Mouse (Mus musculus) heart, embryonic 16.5 days (tissue): ENCODE measurements at regions not wholly inside any gene's neighbourhood (a gene's known extent, or its start where the extent isn't known, plus 50 kb on each side); places are given as distances from the start of the nearest gene placed in this dataset.

ENCODE experiments used
- ATAC-seq: fragments of 200-750 bp; cut with Nextera tagmentation; replicated peaks from 2 replicates; pipeline ENCODE4 v1.8.0; 2017; ENCODE audit warnings: moderate number of reproducible peaks; ENCODE audit not compliant: insufficient read depth, low FRiP score; ENCODE audit errors: extremely low read depth
- H3K27ac ChIP-seq: fragments of 300-500 bp; sonication (generic); 2 replicates; pipeline ENCODE4 v1.5.1; 2014; ENCODE audit warnings: mild to moderate bottlenecking, low read length, control low read depth, moderate library complexity
- H3K27me3 ChIP-seq: fragments of 300-500 bp; sonication (generic); 2 replicates; pipeline ENCODE4 v1.6.1; 2014; ENCODE audit warnings: low read length, mixed read lengths; ENCODE audit not compliant: control insufficient read depth, insufficient read depth
- H3K36me3 ChIP-seq: fragments of 300-500 bp; sonication (generic); 2 replicates; pipeline ENCODE4 v1.6.1; 2014; ENCODE audit not compliant: control insufficient read depth, insufficient read depth
- H3K4me1 ChIP-seq: fragments of 300-500 bp; sonication (generic); 2 replicates; pipeline ENCODE4 v1.6.1; 2014; ENCODE audit warnings: low read length, mixed read lengths; ENCODE audit not compliant: control insufficient read depth, insufficient read depth
- H3K4me2 ChIP-seq: fragments of 300-500 bp; sonication (generic); 2 replicates; pipeline ENCODE4 v1.6.1; 2014; ENCODE audit warnings: low read depth, mild to moderate bottlenecking, control low read depth, low read length
- H3K4me3 ChIP-seq: fragments of 300-500 bp; sonication (generic); 2 replicates; pipeline ENCODE4 v1.5.1; 2014; ENCODE audit warnings: mild to moderate bottlenecking, control low read depth, low read length
- H3K9ac ChIP-seq: fragments of 300-500 bp; sonication (generic); 2 replicates; pipeline ENCODE4 v1.6.1; 2014; ENCODE audit warnings: low read length, control low read depth
- H3K9me3 ChIP-seq: fragments of 300-500 bp; sonication (generic); replicated peaks from 2 replicates; pipeline ENCODE4 v1.6.1; 2016; ENCODE audit warnings: low read length; ENCODE audit not compliant: control insufficient read depth
- WGBS: fragments of 180-500 bp; shearing (Covaris S2); extraction: QIAGEN DNeasy Blood & Tissue Kit; methylation state at CpG from one replicate; pipeline ENCODE4 v1.1.7; 2014; 5-methylcytosine and 5-hydroxymethylcytosine counted together

DNA sequence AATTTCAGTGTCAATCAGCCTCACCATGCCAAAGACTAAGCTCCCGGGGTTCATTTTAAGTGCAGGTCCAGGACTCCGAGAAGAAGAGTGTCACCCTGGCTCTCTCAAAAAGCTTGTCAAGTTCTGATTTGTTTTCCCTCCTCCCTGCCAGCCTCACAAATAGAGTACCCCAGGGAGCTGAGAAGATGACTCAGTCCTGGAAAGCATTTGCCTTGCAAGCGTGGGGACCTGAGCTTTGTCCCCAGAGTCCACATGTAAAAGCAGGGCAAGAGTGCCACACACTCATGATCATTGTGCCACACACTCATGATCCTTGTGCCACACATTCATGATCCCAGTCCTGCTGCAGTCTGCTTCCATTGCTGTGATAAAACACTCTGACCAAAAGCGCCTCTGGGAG, 100.4 kb upstream of the Lmo4 start:
- Histone ChIP-seq H3K27me3 (no peaks in the 10 kb centered on the region), H3K36me3 (no peaks in the 10 kb centered on the region), H3K9me3 (no peaks in the 10 kb centered on the region), H3K9ac (no peak overlapping the region), H3K27ac (no peak overlapping the region), H3K4me1 (no peaks in the 10 kb centered on the region), H3K4me2 (no peak overlapping the region), H3K4me3 (no peak overlapping the region)
- 51% methylated on average over 4 of the region's 4 CpGs for WGBS
- ATAC-seq: no peak

DNA sequence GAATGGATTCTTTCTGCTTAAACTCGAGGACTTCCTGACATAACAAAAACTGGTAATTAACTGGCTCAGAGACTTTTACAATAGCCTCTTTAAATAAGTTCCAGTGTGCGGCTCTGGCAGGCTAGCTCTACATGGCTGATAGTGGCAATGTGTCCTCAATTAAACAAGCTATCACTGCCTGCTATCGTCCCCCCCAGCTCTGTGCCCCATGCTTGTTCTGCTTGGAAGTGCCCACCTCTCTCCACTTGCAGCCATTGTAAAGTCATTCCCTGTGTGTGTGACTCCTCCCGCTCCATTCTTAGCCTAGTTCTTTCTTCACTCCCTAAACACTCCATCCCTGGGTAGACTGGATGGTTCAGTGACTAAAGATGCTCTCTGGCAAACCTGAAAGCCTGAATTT, 99.9 kb upstream of the Lmo4 start:
- Histone ChIP-seq H3K9me3 (no peaks in the 10 kb centered on the region), H3K4me2 (no peak overlapping the region), H3K4me3 (no peak overlapping the region), H3K27me3 (no peaks in the 10 kb centered on the region), H3K36me3 (no peaks in the 10 kb centered on the region), H3K27ac (no peak overlapping the region), H3K9ac (no peak overlapping the region), H3K4me1 (no peaks in the 10 kb centered on the region)
- WGBS: 62% methylated on average over 4 of the region's 4 CpGs
- no peak for ATAC-seq

DNA sequence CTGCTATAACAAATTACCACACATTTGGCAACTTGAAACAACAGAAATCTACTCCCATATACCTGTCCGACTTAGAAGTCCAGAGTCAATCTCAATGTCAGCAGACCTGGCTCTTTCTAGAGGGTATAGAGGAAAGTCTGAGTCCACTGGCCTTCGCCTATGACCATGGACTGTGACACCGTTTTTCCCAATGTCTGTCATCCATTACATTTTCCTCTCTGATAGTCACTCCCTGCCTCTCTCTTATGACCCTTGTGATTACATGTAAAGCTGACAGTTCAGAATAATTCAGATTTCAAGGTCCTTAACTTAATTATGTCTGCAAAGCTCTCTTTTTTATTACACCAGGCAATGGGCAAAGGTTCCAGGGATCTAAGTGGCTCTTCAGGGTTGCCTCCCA, 97.6 kb upstream of the Lmo4 start:
- 86% methylated on average over 3 of the region's 3 CpGs for WGBS
- Histone ChIP-seq H3K4me1 (no peaks in the 10 kb centered on the region), H3K9me3 (no peaks in the 10 kb centered on the region), H3K4me3 (no peak overlapping the region), H3K27me3 (no peaks in the 10 kb centered on the region), H3K4me2 (no peak overlapping the region), H3K27ac (no peak overlapping the region), H3K9ac (no peak overlapping the region), H3K36me3 (no peaks in the 10 kb centered on the region)
- no peak for ATAC-seq

DNA sequence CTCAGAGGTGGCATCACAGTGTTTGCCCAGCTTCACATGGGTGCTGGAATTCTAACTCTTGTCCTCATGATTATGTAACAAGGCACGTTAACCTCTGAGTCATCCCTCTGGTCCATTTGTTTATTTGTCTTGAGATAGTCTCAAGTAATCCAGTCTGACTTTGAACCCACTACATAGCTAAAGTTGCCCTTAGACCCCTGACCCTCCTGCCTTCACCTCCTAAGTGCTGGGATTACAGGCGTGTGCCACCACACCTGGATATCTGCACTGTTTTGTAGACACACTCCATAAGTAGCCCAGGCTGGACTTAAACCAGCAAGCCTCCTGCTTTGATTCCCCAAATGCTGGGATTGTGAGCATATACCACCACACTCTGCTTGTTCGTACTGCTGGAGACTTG, 96.0 kb upstream of the Lmo4 start:
- H3K4me2 ChIP-seq: no peak overlapping the region
- H3K9ac ChIP-seq: no peak overlapping the region
- no peaks in the 10 kb centered on the region for H3K4me1 ChIP-seq
- H3K36me3 ChIP-seq: no peaks in the 10 kb centered on the region
- H3K27me3 ChIP-seq: no peaks in the 10 kb centered on the region
- no peak overlapping the region for H3K4me3 ChIP-seq
- no peaks in the 10 kb centered on the region for H3K9me3 ChIP-seq
- 70% methylated on average over 3 of the region's 3 CpGs for WGBS
- ATAC-seq: no peak
- H3K27ac ChIP-seq: no peak overlapping the region

DNA sequence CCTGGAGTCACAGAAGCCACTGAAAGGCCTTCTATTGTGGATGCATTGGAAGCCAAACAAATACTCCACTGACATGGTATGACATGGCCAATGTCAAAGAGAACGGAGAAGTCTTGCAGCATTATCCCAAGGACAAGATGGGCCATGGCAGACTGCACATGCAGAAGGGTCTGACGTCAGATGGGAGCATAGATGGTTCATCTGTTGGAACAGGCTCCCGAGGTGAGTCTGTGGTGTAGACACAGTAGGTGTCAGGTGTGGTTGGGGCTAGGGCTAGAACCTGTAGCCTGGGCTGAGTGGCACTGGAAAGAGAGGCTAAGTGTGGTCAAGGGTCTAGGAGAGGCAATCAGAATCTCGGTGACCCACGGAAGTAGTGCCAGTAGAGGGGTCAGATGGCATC, 94.2 kb upstream of the Lmo4 start:
- Histone ChIP-seq H3K4me1 (no peaks in the 10 kb centered on the region), H3K9me3 (peaks cover 3% of the 10 kb centered on the region; the same call in 1 of the 2 replicates), H3K27me3 (no peaks in the 10 kb centered on the region), H3K4me2 (no peak overlapping the region), H3K27ac (no peak overlapping the region), H3K4me3 (no peak overlapping the region), H3K9ac (no peak overlapping the region), H3K36me3 (no peaks in the 10 kb centered on the region)
- ATAC-seq: no peak
- WGBS: 87% methylated on average over 5 of the region's 5 CpGs

DNA sequence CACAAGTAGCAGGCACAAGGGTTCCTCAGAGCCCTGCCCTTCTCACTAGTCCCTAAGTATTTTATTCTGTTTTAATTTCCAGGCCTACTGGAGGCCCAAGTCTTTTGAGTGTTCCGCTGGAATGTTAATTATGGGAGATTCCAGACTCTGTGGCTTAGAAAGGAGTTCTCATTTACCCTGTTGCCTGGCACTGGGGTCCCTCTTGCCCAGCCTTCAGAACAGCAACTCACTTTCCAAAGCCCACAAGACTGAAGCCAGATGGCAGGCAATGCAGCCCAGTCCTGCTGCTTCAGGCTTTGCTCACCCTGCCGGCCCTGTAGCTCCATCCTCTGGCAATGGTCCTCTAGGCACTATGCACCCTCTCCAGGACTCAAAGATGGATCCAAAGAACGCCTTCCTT, 84.5 kb upstream of the Lmo4 start:
- no peak for ATAC-seq
- H3K36me3 ChIP-seq: no peaks in the 10 kb centered on the region
- no peaks in the 10 kb centered on the region for H3K9me3 ChIP-seq
- no peaks in the 10 kb centered on the region for H3K4me1 ChIP-seq
- no peak overlapping the region for H3K27ac ChIP-seq
- no peak overlapping the region for H3K9ac ChIP-seq
- H3K4me2 ChIP-seq: no peak overlapping the region
- WGBS: 84% methylated on average over 3 of the region's 3 CpGs
- H3K27me3 ChIP-seq: no peaks in the 10 kb centered on the region
- no peak overlapping the region for H3K4me3 ChIP-seq

DNA sequence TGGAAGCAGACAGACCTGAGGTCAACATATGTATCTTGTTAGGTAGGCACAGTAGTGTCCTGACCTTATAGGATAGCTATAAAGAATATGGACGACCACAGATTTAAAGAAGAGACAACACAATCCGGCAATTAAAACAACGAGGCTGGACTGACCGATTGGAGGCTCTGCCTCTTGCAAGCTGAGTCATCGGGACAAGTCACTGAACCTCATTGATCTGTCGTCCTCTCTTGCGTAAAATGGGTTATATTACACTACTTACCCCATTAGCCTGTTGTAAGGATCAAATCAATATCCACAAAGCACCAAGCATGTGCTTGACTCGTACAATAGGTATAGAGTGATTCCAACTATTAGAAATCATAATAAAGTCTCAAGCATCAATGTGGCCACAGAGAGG, 81.1 kb upstream of the Lmo4 start:
- Histone ChIP-seq H3K4me3 (no peak overlapping the region), H3K36me3 (no peaks in the 10 kb centered on the region), H3K9me3 (no peaks in the 10 kb centered on the region), H3K27me3 (no peaks in the 10 kb centered on the region), H3K4me2 (no peak overlapping the region), H3K4me1 (no peaks in the 10 kb centered on the region), H3K27ac (no peak overlapping the region), H3K9ac (no peak overlapping the region)
- ATAC-seq: no peak
- WGBS: 87% methylated on average over 8 of the region's 8 CpGs

DNA sequence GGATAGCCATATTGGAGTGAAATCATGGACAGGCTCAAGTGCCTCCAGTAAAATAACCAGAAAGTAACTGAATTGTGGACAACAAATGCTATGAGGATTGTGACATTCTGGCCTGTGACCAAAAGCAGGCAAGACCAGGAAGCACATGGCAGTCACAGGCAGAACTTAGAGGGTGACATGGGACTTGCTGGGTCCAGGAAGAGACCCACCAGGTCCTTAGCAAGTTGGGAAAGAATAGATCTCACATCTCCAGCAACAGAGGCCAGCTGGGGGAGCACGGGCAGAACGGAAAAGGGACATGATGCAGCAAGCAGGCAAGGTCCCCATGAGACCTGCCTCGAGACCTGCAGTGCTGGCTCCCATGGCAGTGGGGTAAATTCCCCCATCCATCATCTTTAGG, 79.3 kb upstream of the Lmo4 start:
- 77% methylated on average over 3 of the region's 3 CpGs for WGBS
- H3K9me3 ChIP-seq: no peaks in the 10 kb centered on the region
- H3K4me3 ChIP-seq: no peak overlapping the region
- H3K36me3 ChIP-seq: no peaks in the 10 kb centered on the region
- no peak for ATAC-seq
- H3K4me2 ChIP-seq: no peak overlapping the region
- H3K9ac ChIP-seq: no peak overlapping the region
- H3K4me1 ChIP-seq: no peaks in the 10 kb centered on the region
- no peak overlapping the region for H3K27ac ChIP-seq
- no peaks in the 10 kb centered on the region for H3K27me3 ChIP-seq

DNA sequence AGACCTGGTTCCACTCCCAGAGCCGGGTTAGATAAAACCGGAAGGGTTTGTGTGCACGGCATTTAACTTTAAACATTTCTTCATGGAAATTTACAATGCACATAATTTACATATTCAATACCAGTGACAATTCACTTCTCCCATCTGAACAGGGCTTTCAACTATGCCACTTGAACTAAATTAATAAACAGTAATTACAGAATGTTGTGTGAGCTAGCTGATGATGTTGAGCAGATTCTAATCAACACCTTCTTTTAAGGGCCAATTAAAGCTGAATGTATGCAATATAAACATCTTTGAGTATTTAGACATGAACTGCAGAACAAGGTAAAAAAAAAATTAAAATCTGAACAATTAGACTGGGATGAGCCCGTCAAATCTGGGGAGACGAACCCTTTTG, 68.1 kb upstream of the Lmo4 start:
- no peak for ATAC-seq
- no peak overlapping the region for H3K27ac ChIP-seq
- 87% methylated on average over 5 of the region's 5 CpGs for WGBS
- H3K36me3 ChIP-seq: no peaks in the 10 kb centered on the region
- no peaks in the 10 kb centered on the region for H3K4me1 ChIP-seq
- H3K4me3 ChIP-seq: no peak overlapping the region
- no peaks in the 10 kb centered on the region for H3K27me3 ChIP-seq
- no peaks in the 10 kb centered on the region for H3K9me3 ChIP-seq
- no peak overlapping the region for H3K4me2 ChIP-seq
- H3K9ac ChIP-seq: no peak overlapping the region

DNA sequence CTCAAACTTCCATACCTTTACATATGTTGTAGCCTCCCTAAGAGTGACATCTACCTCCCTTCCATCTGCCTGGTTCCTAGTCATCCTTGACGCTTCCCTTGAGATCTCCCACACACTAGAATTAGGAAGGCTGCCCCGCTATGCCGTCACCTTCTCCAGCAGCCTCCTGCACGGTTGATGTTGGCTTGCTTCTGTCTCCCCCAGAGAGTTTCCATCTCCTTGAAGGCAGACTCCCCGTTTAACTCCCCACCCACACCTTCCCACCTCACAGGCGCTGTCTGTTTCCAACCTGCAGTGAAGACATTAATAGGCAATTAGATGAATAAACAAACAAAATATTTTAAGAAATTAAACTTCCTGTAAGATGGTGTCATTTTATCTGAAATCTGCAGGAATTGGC, 65.2 kb upstream of the Lmo4 start:
- WGBS: 75% methylated on average over 6 of the region's 6 CpGs
- Histone ChIP-seq H3K27me3 (no peaks in the 10 kb centered on the region), H3K9me3 (no peaks in the 10 kb centered on the region), H3K4me3 (no peak overlapping the region), H3K9ac (no peak overlapping the region), H3K27ac (no peak overlapping the region), H3K36me3 (no peaks in the 10 kb centered on the region), H3K4me2 (no peak overlapping the region), H3K4me1 (no peaks in the 10 kb centered on the region)
- ATAC-seq: no peak
